Mouse (Mus musculus) kidney, adult 11 months (tissue): ENCODE measurements around the gene Epha10.
"Not testable (repeated sequence)": the region's sequence is repeated elsewhere in the genome, so short reads cannot be mapped to it uniquely, and the experiment has no call there.

ENCODE experiments used
- DNase-seq: peaks from one replicate; pipeline ENCODE4 v3.0.0; 2022

Gene Epha10

DNA sequence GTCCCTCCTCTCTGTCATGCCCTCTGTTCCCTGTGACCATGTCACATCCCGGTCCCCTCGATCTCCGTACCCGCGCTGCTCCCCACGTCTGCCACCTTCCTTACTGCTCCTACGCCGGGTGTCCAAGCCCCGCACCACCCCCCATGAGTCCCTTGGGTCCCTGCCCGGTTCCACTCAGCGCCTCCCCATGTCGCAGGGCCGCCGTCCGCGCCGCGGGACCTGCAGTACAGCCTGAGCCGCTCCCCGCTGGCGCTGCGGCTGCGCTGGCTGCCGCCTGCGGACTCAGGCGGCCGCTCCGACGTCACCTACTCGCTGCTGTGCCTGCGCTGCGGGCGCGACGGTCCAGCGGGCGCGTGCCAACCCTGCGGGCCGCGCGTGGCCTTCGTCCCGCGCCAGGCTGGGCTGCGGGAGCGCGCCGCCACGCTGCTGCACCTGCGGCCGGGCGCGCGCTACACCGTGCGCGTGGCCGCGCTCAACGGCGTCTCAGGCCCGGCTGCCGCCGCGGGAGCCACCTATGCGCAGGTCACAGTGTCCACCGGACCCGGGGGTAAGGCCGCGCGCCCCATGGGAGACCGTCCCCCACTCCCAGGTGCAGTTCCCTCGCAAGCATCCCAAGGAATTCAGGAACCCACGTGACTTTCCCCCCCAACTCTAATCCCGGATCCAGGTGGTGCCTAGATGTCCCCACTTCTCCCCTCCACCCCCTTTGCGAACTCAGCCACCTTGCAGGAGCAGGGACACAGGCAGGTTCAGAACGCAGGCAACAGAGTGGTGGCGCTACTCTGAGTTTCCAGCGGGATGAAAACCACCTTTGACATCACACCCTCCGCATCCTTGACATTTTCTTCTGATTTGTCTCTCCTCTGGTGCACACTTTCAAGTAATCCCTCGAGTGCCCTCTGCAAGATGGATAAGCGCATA, 14.1 kb downstream of the Epha10 start:
- DNase-seq: no peak

- DNase-seq: no peak
Observed at GRCm38 (mm10) chr4:124898428-124898827, 17.7 kb downstream of the Epha10 start.

DNA sequence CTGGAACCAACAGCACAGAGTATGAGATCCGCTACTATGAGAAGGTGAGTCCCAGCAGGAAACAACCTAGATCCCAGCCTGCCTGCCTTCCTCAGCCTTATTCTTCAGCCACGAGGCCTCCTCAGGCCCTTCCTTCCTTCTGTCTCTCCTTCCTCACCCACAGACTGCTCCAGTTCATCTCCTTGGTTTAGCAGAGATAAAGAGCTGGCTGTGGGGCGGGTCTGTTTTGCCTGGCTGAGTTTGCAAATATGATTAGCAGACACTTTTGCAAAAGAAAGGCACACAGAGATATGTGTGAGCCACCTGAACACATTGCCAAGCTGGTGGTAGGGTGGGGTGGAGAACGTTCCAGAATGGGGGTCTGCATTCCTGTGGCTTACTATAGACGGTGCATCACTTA, 19.2 kb downstream of the Epha10 start:
- no peak for DNase-seq

DNA sequence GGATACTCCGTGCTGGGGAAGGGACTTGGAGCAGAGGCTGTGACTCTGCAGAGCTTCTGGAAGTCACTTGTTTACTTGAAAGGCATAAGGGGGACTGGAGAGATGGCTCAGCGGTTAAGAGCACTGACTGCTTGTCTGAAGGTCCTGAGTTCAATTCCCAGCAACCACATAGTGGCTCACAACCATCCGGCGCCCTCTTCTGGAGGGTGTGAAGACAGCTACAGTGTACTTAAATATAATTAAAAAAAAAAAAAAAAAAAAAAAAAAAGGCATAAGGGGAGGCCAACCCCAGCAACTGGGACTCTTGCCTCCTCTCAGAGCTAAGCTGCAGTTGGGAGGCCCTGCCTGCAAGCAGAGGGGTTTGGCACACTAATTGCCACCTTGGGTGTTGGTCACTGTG, 24.7 kb downstream of the Epha10 start:
- no peak for DNase-seq

GRCm38 (mm10) chr4:124905971-124906822, 25.5 kb downstream of the Epha10 start:
- DNase-seq: no peak

DNA sequence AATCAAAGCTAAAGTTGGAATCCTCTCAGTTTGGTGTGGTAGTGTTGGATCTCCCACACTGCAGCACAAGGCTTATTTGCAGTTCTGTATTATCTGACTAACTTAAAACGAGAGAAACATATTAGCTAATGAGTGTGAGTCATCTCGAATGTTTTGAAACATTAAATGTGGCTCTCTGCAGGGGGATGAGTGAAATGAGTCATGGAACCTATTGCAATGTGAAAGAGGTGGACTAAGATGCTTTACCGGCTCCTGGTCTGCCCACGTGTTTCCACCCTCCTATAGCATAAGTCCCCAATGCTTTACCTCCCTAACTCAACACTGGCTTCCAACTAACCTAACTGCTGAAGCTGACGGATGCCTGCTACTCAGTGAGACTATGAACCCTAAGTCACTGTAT, 47.4 kb downstream of the Epha10 start:
- no peak for DNase-seq

- DNase-seq: peak; percentile 95
Observed at GRCm38 (mm10) chr4:124936613-124937471, 56.1 kb downstream of the Epha10 start, which contains the start of gene 9930104L06Rik. Gene 9930104L06Rik, plus strand, starts transcription at chr4:124937048.

DNA sequence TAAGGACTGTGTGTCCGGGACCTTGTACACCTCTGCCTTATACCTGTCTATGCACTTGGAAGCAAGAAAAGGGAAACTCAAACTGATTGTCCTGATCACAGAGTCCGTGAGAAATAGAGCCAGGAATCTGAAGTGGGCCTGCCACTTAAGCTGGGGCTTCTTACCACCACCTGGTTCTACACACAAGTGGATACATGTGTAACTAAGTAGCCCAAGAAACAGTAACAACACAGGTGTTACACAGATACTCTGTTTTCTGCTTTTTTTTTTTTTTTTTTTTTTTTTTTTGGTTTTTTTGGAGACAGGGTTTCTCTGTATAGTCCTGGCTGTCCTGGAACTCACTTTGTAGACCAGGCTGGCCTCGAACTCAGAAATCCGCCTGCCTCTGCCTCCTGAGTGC, 58.5 kb downstream of the Epha10 start, which contains the start of gene Cdca8:
Gene Cdca8 (minus strand): TSS at position 101 of the 400 bp plus-strand sequence.
- not testable (repeated sequence) for DNase-seq

DNA sequence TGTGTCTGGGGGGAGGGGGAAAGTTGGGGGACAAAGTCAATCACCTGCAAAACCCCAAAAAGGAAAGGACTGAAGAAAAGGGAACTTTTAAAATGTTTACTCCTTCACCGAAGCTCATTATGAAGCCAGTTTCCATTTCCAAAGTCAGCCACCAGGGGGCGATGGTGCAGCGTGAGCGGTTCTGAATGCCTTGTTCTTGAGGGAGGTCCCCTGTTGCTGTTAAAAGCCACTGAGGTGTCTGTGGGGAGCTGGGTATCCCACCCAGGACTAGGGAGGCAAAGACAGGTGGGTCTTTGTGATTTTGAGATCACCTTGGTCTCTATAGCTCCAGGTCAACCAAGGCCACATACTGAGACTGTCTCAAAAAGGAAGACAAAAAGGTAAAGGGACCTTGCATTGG, 62.3 kb downstream of the Epha10 start:
- peak; percentile 35 for DNase-seq

- no peak for DNase-seq
Observed at GRCm38 (mm10) chr4:124943781-124944180, 63.1 kb downstream of the Epha10 start.

DNA sequence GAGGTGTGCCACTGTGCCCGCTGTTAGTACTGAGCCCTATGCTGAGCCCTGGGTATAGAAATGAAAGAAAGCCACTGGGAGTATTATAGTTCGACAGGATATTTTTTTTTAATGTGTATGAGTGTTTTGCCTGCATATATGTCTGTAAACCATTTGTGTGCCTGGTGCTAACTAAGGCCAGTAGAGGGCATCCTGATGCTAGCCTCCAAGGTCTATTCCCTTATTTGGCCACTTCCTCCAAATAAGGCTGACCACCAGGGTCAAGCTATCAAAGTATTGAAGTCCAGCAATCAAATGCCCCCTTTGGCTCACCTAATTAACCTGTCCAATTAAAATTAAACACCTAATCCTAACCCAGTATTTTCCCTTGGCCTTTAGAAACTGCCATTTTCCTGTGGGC, 64.3 kb downstream of the Epha10 start:
- no peak for DNase-seq

GRCm38 (mm10) chr4:124949488-124949887, 68.8 kb downstream of the Epha10 start:
- DNase-seq: no peak

DNA sequence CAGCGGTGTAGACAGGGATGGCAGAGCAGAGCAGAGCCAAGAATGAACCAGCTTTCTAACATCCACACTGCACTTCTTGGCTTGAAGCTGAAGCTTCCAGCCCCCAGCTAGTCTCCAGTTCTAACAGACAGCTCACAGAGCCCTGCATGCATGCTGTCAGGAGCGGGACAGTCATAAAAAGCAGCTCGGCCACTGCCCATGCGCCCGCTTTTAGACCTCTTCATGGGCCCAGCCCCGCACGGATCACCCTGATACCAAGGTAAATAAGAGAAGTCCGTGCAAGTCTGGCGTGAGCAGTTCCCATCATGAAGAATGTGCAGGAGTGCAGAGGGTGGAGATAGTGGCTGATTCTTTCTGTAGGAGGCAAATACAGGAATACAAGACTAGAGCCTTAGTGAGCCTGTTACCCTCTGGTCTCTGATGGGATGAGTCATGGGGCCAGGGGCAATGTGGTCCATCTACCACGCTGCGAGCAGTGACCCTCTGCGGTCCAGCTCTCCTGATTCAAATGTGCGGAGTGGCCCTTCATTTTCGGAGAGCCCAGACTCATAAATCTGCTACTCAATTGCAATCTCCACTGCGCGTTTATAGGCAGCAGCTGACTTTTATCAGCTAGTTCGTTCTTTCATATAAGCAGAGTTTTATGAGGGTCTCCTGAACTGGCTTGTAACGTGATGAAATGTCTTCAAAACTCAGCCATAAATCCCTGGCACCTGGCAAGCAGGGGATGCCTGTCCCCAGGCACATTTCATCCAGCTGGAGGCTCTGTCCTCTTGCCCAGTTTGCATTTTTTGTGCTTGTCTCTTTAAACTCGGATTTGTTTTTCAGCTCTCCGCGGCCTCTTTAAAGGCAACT, 69.7 kb downstream of the Epha10 start:
- peak; percentile 21 for DNase-seq

- no peak for DNase-seq
Observed at GRCm38 (mm10) chr4:124951036-124951433, 70.3 kb downstream of the Epha10 start.

DNA sequence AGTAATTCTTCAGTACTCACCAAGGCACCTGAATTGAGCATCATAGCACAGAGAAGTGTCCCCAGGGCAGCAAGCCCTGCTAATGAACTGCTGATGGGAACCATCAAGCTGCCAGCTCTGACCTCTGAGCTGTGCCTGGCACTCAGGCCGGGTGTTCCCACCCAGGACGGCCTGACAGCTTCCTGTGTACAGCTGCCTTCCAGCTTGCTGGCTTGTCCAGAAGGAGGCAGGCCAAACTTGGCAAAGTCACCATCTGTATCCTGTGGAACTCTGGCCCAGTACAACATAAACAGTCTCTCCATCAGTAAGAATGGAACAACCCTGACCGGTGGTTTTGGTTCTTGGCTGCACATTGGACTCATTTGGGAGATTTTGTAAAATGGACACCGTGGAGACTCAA, 72.8 kb downstream of the Epha10 start:
- DNase-seq: no peak

DNA sequence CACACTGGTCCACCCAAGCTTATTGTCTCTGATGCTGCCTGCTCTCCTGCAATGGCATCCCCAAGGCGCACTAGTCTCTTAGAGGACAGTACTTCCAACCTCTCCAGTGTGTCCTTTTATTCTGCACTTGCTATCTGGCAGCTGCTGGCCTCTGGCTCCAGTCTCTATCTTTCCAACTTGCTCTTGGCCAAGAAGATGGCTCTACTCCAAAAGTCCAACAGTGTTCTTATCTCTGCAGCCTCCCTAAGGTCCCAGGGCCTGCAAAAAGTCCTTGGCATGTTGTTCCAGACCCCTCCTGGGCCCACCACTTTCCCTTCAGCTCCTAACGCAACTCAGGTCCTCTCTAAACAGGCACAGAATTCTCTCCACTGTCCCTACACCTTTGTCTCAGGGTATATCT, 76.6 kb downstream of the Epha10 start:
- DNase-seq: no peak

GRCm38 (mm10) chr4:124959062-124959461, 78.4 kb downstream of the Epha10 start:
- DNase-seq: peak; percentile 48

GRCm38 (mm10) chr4:124960940-124961339, 80.2 kb downstream of the Epha10 start:
- DNase-seq: no peak

GRCm38 (mm10) chr4:124962576-124962975, 81.9 kb downstream of the Epha10 start:
- no peak for DNase-seq

DNA sequence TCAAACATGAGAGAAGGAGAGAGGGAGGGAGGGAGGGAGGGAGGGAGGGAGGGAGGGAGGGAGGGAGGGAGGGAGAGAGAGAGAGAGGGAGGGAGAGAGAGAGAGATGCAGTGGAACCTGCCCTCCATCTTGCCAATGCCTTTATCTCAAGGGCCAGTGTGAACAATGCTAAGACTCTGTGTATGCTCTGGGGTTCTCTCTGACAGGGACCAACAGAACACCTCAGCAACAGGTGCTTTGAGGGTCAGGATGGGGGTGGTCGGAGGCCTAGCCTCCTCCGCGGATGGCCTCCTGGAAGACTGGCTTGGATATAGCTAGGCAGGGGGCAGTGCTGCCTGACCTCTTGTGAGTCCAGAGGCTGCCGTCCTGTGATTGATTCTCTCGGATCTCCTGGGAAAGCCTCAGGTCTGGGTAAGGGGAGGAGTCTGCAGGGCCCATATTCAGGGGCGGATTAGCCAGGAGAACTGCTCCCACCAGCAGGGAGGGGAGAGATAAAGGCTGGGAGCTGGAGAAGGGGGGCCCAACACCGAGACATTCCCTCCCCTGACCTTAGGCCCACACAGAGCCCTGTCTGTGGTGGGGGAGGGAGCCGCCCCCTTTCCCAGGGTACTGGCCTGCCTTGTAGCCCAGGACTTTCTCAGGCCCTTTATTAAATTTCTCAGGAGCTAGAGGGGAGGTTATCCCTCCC, 84.4 kb downstream of the Epha10 start:
- DNase-seq: no peak
